Mouse (Mus musculus) intestine, embryonic 14.5 days (tissue): Measurements from ENCODE around the gene Hspb1. TPM values are rescaled to one million over a fixed set of nuclear protein-coding genes. Genes with fewer than 3 reads are reported as not detected.
A peak's percentile ranks its signal among the peaks of the same experiment; 100 is the strongest.

Experiments
- ATAC-seq: fragments of 200-750 bp; cut with Nextera tagmentation; replicated peaks from 2 replicates; pipeline ENCODE4 v1.8.0; 2017; ENCODE audit warnings: low read depth, moderate number of reproducible peaks, moderate TSS enrichment, moderate library complexity; ENCODE audit not compliant: low FRiP score, low TSS enrichment
- DNase-seq: peaks from one replicate; pipeline ENCODE4 v3.0.0-alpha.2; 2018; ENCODE audit warnings: low spot score
- H3K27ac ChIP-seq: fragments of 300-500 bp; sonication (generic); 2 replicates; pipeline ENCODE4 v1.5.1; 2014; ENCODE audit warnings: low read depth, mild to moderate bottlenecking, control low read depth
- H3K27me3 ChIP-seq: fragments of 300-500 bp; sonication (generic); replicated peaks from 2 replicates; pipeline ENCODE4 v1.6.1; 2014; ENCODE audit warnings: low read length, control low read depth; ENCODE audit not compliant: control insufficient read depth, insufficient read depth
- H3K36me3 ChIP-seq: fragments of 300-500 bp; sonication (generic); 2 replicates; pipeline ENCODE4 v1.6.1; 2014; ENCODE audit warnings: low read length, control low read depth; ENCODE audit not compliant: control insufficient read depth, insufficient read depth
- H3K4me1 ChIP-seq: fragments of 300-500 bp; sonication (generic); replicated peaks from 2 replicates; pipeline ENCODE4 v1.6.1; 2014; ENCODE audit warnings: low read length, control low read depth, mixed read lengths; ENCODE audit not compliant: control insufficient read depth, insufficient read depth
- H3K4me2 ChIP-seq: fragments of 300-500 bp; sonication (generic); 2 replicates; pipeline ENCODE4 v1.6.1; 2014; ENCODE audit warnings: low read length
- H3K4me3 ChIP-seq: fragments of 300-500 bp; sonication (generic); 2 replicates; pipeline ENCODE4 v1.5.1; 2014; ENCODE audit warnings: low read depth, low read length, control low read depth, mixed read lengths
- H3K9ac ChIP-seq: fragments of 300-500 bp; sonication (generic); 2 replicates; pipeline ENCODE4 v1.6.1; 2014; ENCODE audit warnings: mild to moderate bottlenecking, low read length
- H3K9me3 ChIP-seq: fragments of 300-500 bp; sonication (generic); 2 replicates; pipeline ENCODE4 v1.6.1; 2016; ENCODE audit warnings: low read length, control low read depth; ENCODE audit not compliant: control insufficient read depth
- WGBS: fragments of 180-500 bp; shearing (Covaris S2); extraction: QIAGEN DNeasy Blood & Tissue Kit; methylation state at CpG from one replicate; pipeline ENCODE4 v1.1.7; 2014; 5-methylcytosine and 5-hydroxymethylcytosine counted together
- polyA plus RNA-seq: library from polyadenylated mRNA; unstranded; fragments of >200 nt; fragmentation: Nextera tagmentation; extraction: Ambion mirVana; gene quantifications from 2 replicates; pipeline ENCODE4 v1.2.1, GENCODE M21; 2014

Gene Hspb1
- 79.9 and 81.7 TPM in 2 replicates for polyA plus RNA-seq

- Histone ChIP-seq H3K27ac (no peak within 1 kb of the TSS), H3K9me3 (no peaks in the 10 kb centered on the region), H3K4me3 (peak within 1 kb of the TSS; percentile 33), H3K27me3 (peaks cover 9% of the 10 kb centered on the region; the same call in 1 of the 2 replicates), H3K4me2 (peak within 1 kb of the TSS; percentile 57), H3K36me3 (no peaks in the 10 kb centered on the region), H3K9ac (peak within 1 kb of the TSS; percentile 4; the same call in 1 of the 2 replicates), H3K4me1 (peaks cover 9% of the 10 kb centered on the region; the same call in 1 of the 2 replicates)
- WGBS: under 1% methylated on average over 24 of the region's 24 CpGs
- DNase-seq (peak; percentile 75), ATAC-seq (peak; percentile 54; the same call in 1 of the 2 replicates)
Observed at GRCm38 (mm10) chr5:135887675-135888102, at the start of gene Hspb1. Gene Hspb1, plus strand, starts transcription at chr5:135887919.

GRCm38 (mm10) chr5:135841651-135842050, 46.1 kb upstream of the Hspb1 start:
- Histone ChIP-seq H3K4me3 (no peak overlapping the region), H3K4me1 (no peaks in the 10 kb centered on the region), H3K36me3 (no peaks in the 10 kb centered on the region), H3K9me3 (no peaks in the 10 kb centered on the region), H3K27me3 (0 out of 2 replicates have a peak, but pooled peaks cover 3% of the 10 kb centered on the region), H3K9ac (no peak overlapping the region), H3K4me2 (no peak overlapping the region), H3K27ac (no peak overlapping the region)
- no peak for ATAC-seq
- 81% methylated on average over 6 of the region's 6 CpGs for WGBS
- no peak for DNase-seq

GRCm38 (mm10) chr5:135843418-135843817, 44.3 kb upstream of the Hspb1 start:
- H3K27me3 ChIP-seq: no peaks in the 10 kb centered on the region
- H3K9ac ChIP-seq: no peak overlapping the region
- H3K27ac ChIP-seq: no peak overlapping the region
- 18% methylated on average over 5 of the region's 5 CpGs for WGBS
- H3K4me3 ChIP-seq: no peak overlapping the region
- no peaks in the 10 kb centered on the region for H3K4me1 ChIP-seq
- no peak overlapping the region for H3K4me2 ChIP-seq
- H3K36me3 ChIP-seq: no peaks in the 10 kb centered on the region
- DNase-seq (peak; percentile 85), ATAC-seq (no peak)
- H3K9me3 ChIP-seq: no peaks in the 10 kb centered on the region

GRCm38 (mm10) chr5:135845676-135846320, 41.9 kb upstream of the Hspb1 start:
- H3K9ac ChIP-seq: no peak overlapping the region
- H3K4me2 ChIP-seq: no peak overlapping the region
- no peak overlapping the region for H3K4me3 ChIP-seq
- H3K27me3 ChIP-seq: peaks cover 5% of the 10 kb centered on the region
- DNase-seq (no peak), ATAC-seq (no peak)
- H3K27ac ChIP-seq: no peak overlapping the region
- no peaks in the 10 kb centered on the region for H3K4me1 ChIP-seq
- no peaks in the 10 kb centered on the region for H3K9me3 ChIP-seq
- 80% methylated on average over 13 of the region's 13 CpGs for WGBS
- H3K36me3 ChIP-seq: no peaks in the 10 kb centered on the region

GRCm38 (mm10) chr5:135847460-135847859, 40.3 kb upstream of the Hspb1 start:
- H3K9ac ChIP-seq: no peak overlapping the region
- H3K4me3 ChIP-seq: no peak overlapping the region
- H3K4me2 ChIP-seq: no peak overlapping the region
- ATAC-seq: no peak
- H3K36me3 ChIP-seq: no peaks in the 10 kb centered on the region
- H3K27ac ChIP-seq: no peak overlapping the region
- WGBS: 67% methylated on average over 4 of the region's 4 CpGs
- peaks cover 20% of the 10 kb centered on the region for H3K27me3 ChIP-seq
- H3K4me1 ChIP-seq: no peaks in the 10 kb centered on the region
- no peaks in the 10 kb centered on the region for H3K9me3 ChIP-seq
- no peak for DNase-seq

- Histone ChIP-seq H3K27ac (no peak overlapping the region), H3K9ac (no peak overlapping the region), H3K4me3 (no peak overlapping the region), H3K9me3 (no peaks in the 10 kb centered on the region), H3K36me3 (no peaks in the 10 kb centered on the region), H3K4me2 (no peak overlapping the region), H3K4me1 (no peaks in the 10 kb centered on the region), H3K27me3 (peaks cover 24% of the 10 kb centered on the region)
- 82% methylated on average over 3 of the region's 3 CpGs for WGBS
- DNase-seq (no peak), ATAC-seq (no peak)
Observed at GRCm38 (mm10) chr5:135847881-135848280, 39.8 kb upstream of the Hspb1 start.

GRCm38 (mm10) chr5:135851024-135851423, 36.7 kb upstream of the Hspb1 start:
- peaks cover 54% of the 10 kb centered on the region for H3K27me3 ChIP-seq
- no peak overlapping the region for H3K4me2 ChIP-seq
- no peak overlapping the region for H3K27ac ChIP-seq

GRCm38 (mm10) chr5:135851481-135851880, 36.2 kb upstream of the Hspb1 start:
- H3K4me2 ChIP-seq: no peak overlapping the region
- no peak overlapping the region for H3K4me3 ChIP-seq
- no peak overlapping the region for H3K9ac ChIP-seq
- WGBS: 7% methylated on average over 14 of the region's 14 CpGs
- H3K27me3 ChIP-seq: peaks cover 58% of the 10 kb centered on the region
- H3K36me3 ChIP-seq: no peaks in the 10 kb centered on the region
- H3K9me3 ChIP-seq: no peaks in the 10 kb centered on the region
- H3K27ac ChIP-seq: no peak overlapping the region
- DNase-seq (no peak), ATAC-seq (no peak)
- no peaks in the 10 kb centered on the region for H3K4me1 ChIP-seq

More at GRCm38 (mm10) chr5:135851024-135851423, 36.7 kb upstream of the Hspb1 start:
- DNase-seq (no peak), ATAC-seq (peak; percentile 66)
- Histone ChIP-seq H3K4me3 (no peak overlapping the region), H3K36me3 (no peaks in the 10 kb centered on the region), H3K4me1 (no peaks in the 10 kb centered on the region), H3K9me3 (no peaks in the 10 kb centered on the region), H3K9ac (no peak overlapping the region)
- 0% methylated on average over 15 of the region's 15 CpGs for WGBS

GRCm38 (mm10) chr5:135852421-135852820, 35.3 kb upstream of the Hspb1 start:
- Histone ChIP-seq H3K9ac (no peak overlapping the region), H3K36me3 (no peaks in the 10 kb centered on the region), H3K9me3 (no peaks in the 10 kb centered on the region), H3K27me3 (peaks cover 68% of the 10 kb centered on the region), H3K27ac (no peak overlapping the region), H3K4me2 (no peak overlapping the region), H3K4me1 (no peaks in the 10 kb centered on the region), H3K4me3 (no peak overlapping the region)
- 3% methylated on average over 10 of the region's 10 CpGs for WGBS
- no peak for ATAC-seq
- DNase-seq: no peak
